10 mouse cellular contexts compared by ENCODE assay signal in genomic region chr9:83576018-83576688, GRCm38 (mm10). TPM values are rescaled to one million over a fixed set of nuclear protein-coding genes. Genes with fewer than 3 reads are reported as not detected.
A peak's percentile ranks its signal among the peaks of the same experiment; 100 is the strongest.
DNase-seq lines count a peak whose midpoint lies in the region; ATAC-seq and TF ChIP-seq lines count a peak whose summit lies in the region.
"Had no signal": no experiment of that assay in that cellular context is flagged by ENCODE, and none has a peak within 500 bp of the region (broad histone marks: within the 10 kb centered on the region; RNA-seq: fewer than 3 reads in every experiment).

No protein-coding gene starts in this region.

- H3K4me3 ChIP-seq in hindbrain, embryonic 16.5 days (ENCODE audit: low read length): no peak overlapping the region
- no peak overlapping the region for H3K4me3 ChIP-seq in hindbrain, embryonic 13.5 days
- H3K4me3 ChIP-seq in CH12.LX (replicated peaks in 1 of 3; ENCODE audit: low read depth in 2 of 3, low read length in 2 of 3, poor library complexity in 1 of 3): no peak overlapping the region
- no peak overlapping the region for H3K4me3 ChIP-seq in macrophage (ENCODE audit: inconsistent target)
- H3K4me3 ChIP-seq: embryonic facial prominence, embryonic 13.5 days had no signal

- no peaks in the 10 kb centered on the region for H3K79me2 ChIP-seq in CH12.LX (replicated peaks; ENCODE audit: control insufficient read depth, extremely low read depth, insufficient read depth, poor library complexity, severe bottlenecking)
- H3K79me2 ChIP-seq in macrophage (ENCODE audit: inconsistent target): no peaks in the 10 kb centered on the region

- no peak for TF ChIP-seq EP300 in CH12.LX (IDR thresholded peaks at IDR 0.05; ENCODE audit: low read length)

- TF ChIP-seq RAD21 in CH12.LX (IDR thresholded peaks at IDR 0.05; ENCODE audit: low read depth, low read length): no peak

- 69% methylated on average over 7 of the region's 7 CpGs for WGBS in hindbrain, embryonic 16.5 days
- 67% methylated on average over 7 of the region's 7 CpGs for WGBS in hindbrain, embryonic 13.5 days
- WGBS in macrophage (ENCODE audit: missing documents): 80% methylated on average over 7 of the region's 7 CpGs

- no peak for TF ChIP-seq POLR2A in CH12.LX (IDR thresholded peaks at IDR 0.05; ENCODE audit: low read depth, low read length)

- DNase-seq in 416B (ENCODE audit: low read depth): peak; percentile 61
- DNase-seq in CH12.LX (ENCODE audit: extremely low read depth): no peak
- no peak for DNase-seq in kidney, adult 18-20 months
- DNase-seq in spleen, postnatal 36 days (ENCODE audit: low spot score in 2 of 2): no peak
- DNase-seq in left cerebral cortex, adult 11 months (ENCODE audit: low spot score): no peak

- peaks cover 4% of the 10 kb centered on the region; the same call in 1 of the 2 replicates for H3K4me1 ChIP-seq in hindbrain, embryonic 16.5 days (ENCODE audit: control insufficient read depth, insufficient read depth, low read depth, low read length)
- peaks cover 20% of the 10 kb centered on the region for H3K4me1 ChIP-seq in hindbrain, embryonic 13.5 days (replicated peaks)
- peaks cover 12 to 53% of the 10 kb centered on the region in 2 experiments for H3K4me1 ChIP-seq in CH12.LX (ENCODE audit: control insufficient read depth in 1 of 2, insufficient read depth in 2 of 2)

- H3K27ac ChIP-seq in hindbrain, embryonic 16.5 days (ENCODE audit: low read depth, low read length): no peak overlapping the region
- H3K27ac ChIP-seq in hindbrain, embryonic 13.5 days: no peak overlapping the region
- H3K27ac ChIP-seq in CH12.LX (ENCODE audit: insufficient read depth, low read depth) (no peak overlapping the region), macrophage (peak overlapping the region; percentile 28)
- H3K27ac ChIP-seq: embryonic facial prominence, embryonic 13.5 days had no signal

- dilution Hi-C loops in CH12.LX (cut with MboI; ENCODE audit: extremely low pct_ligation_motif_present, extremely low pct_unique_long_range_greater_than_20kb, low sequenced_read_pairs): no loop called here

- H3K36me3 ChIP-seq in hindbrain, embryonic 16.5 days (ENCODE audit: control insufficient read depth, insufficient read depth, low read length): no peaks in the 10 kb centered on the region
- H3K36me3 ChIP-seq in hindbrain, embryonic 13.5 days: no peaks in the 10 kb centered on the region
- no peaks in the 10 kb centered on the region for H3K36me3 ChIP-seq in CH12.LX (replicated peaks in 1 of 2; ENCODE audit: control insufficient read depth in 1 of 2, insufficient read depth in 1 of 2, low read length in 1 of 2)
- no peaks in the 10 kb centered on the region for H3K36me3 ChIP-seq in macrophage (ENCODE audit: inconsistent target)
- H3K36me3 ChIP-seq: embryonic facial prominence, embryonic 13.5 days; G1E had no signal

- H3K27me3 ChIP-seq in hindbrain, embryonic 16.5 days (replicated peaks; ENCODE audit: control insufficient read depth, insufficient read depth, low read length): no peaks in the 10 kb centered on the region
- no peaks in the 10 kb centered on the region for H3K27me3 ChIP-seq in hindbrain, embryonic 13.5 days
- no peaks in the 10 kb centered on the region for H3K27me3 ChIP-seq in CH12.LX (replicated peaks)
- H3K27me3 ChIP-seq: embryonic facial prominence, embryonic 13.5 days had no signal

- in situ Hi-C loops in CH12.LX (cut with MboI; ENCODE audit: low pct_ligation_motif_present, low pct_unique_long_range_greater_than_20kb, low sequenced_read_pairs): loop anchor here (5.0 to 10.0 kb wide), 2 partner anchors 91 to 194 kb away; no protein-coding TSS in a partner anchor

- no peak for TF ChIP-seq CTCF in CH12.LX (conservative IDR thresholded peaks at IDR 0.05 in 1 of 2, IDR thresholded peaks at IDR 0.05 in 1 of 2; ENCODE audit: low read depth in 2 of 2, low read length in 2 of 2)

- no peak overlapping the region for H3K4me2 ChIP-seq in hindbrain, embryonic 16.5 days (ENCODE audit: low read length)
- no peak overlapping the region for H3K4me2 ChIP-seq in hindbrain, embryonic 13.5 days
- no peak overlapping the region for H3K4me2 ChIP-seq in CH12.LX (ENCODE audit: insufficient read depth, low read depth, poor library complexity, severe bottlenecking)
- H3K4me2 ChIP-seq: embryonic facial prominence, embryonic 13.5 days had no signal

- no peaks in the 10 kb centered on the region for H3K9me3 ChIP-seq in hindbrain, embryonic 16.5 days (ENCODE audit: control insufficient read depth, low read length)
- H3K9me3 ChIP-seq in hindbrain, embryonic 13.5 days: no peaks in the 10 kb centered on the region
- H3K9me3 ChIP-seq in CH12.LX (replicated peaks; ENCODE audit: low read length): no peaks in the 10 kb centered on the region
- H3K9me3 ChIP-seq: embryonic facial prominence, embryonic 13.5 days; G1E had no signal

- no peak overlapping the region for H3K9ac ChIP-seq in hindbrain, embryonic 16.5 days (ENCODE audit: low read depth, low read length)
- no peak overlapping the region for H3K9ac ChIP-seq in hindbrain, embryonic 13.5 days
- no peak overlapping the region for H3K9ac ChIP-seq in CH12.LX (ENCODE audit: insufficient read depth, low read depth)
- H3K9ac ChIP-seq: embryonic facial prominence, embryonic 13.5 days had no signal

- ATAC-seq in hindbrain, embryonic 16.5 days: 0 out of 2 replicates have a peak, but pooled peaks have one; percentile 4
- ATAC-seq in hindbrain, embryonic 13.5 days (ENCODE audit: low FRiP score): no peak

TF ChIP-seq in CH12.LX, 34 proteins besides CTCF, POLR2A, EP300 and RAD21:
- TF ChIP-seq BHLHE40 (IDR thresholded peaks at IDR 0.05; ENCODE audit: low read depth, low read length): 0 out of 2 replicates have a peak, but pooled peaks have one; percentile 10
- TF ChIP-seq MYC (IDR thresholded peaks at IDR 0.05; ENCODE audit: low read depth, low read length): no peak

RNA-seq across cellular contexts. Expression of gene Sh3bgrl2, which starts 28.0 kb away (rescaled TPM):
- 9.1 and 10.6 TPM in 2 replicates for polyA plus RNA-seq in hindbrain, embryonic 16.5 days (2015; fragmentation: Nextera tagmentation; extraction: Ambion mirVana)
- 7.0 and 10.9 TPM in 2 replicates for polyA plus RNA-seq in hindbrain, embryonic 13.5 days (2015; fragmentation: Nextera tagmentation; extraction: Ambion mirVana)
- 0.04 and 0.08 TPM in 2 replicates for total RNA-seq in CH12.LX (2012; rRNA removed)
- total RNA-seq in CH12.LX (2014; rRNA removed): 0.27 TPM in 2 replicates
- 0.11 and 0.26 TPM in 2 replicates for polyA plus RNA-seq in CH12.LX (2012; ENCODE audit: insufficient read length, low read depth)
- 100 to 1,000 TPM in 15 of 26 experiments, 10 to 100 TPM in 11; 11.8 to 652 (median 135) TPM for total RNA-seq in macrophage (2018; cell fraction: chromatin; rRNA removed)
- 100 to 1,000 TPM in 4 of 26 experiments, 10 to 100 TPM in 22; 16.4 to 198 (median 40.7) TPM for total RNA-seq in macrophage (2018; cell fraction: cytosol; rRNA removed)
- total RNA-seq in macrophage (2018; cell fraction: nucleus; rRNA removed): 100 to 1,000 TPM in 17 of 26 experiments, 10 to 100 TPM in 9; 17.2 to 430 (median 182) TPM
- polyA plus RNA-seq in macrophage (2018): 28.6 to 35.8 TPM (median 33.4 TPM) in 3 replicates
- polyA plus RNA-seq: G1E had no signal
